In genomic region chr4:44678026-44678425, GRCm38 (mm10) we compare ENCODE assay signal across 21 mouse cellular contexts. TPM values are rescaled to one million over a fixed set of nuclear protein-coding genes. Genes with fewer than 3 reads are reported as not detected.
DNase-seq lines count a peak whose midpoint lies in the region; ATAC-seq and TF ChIP-seq lines count a peak whose summit lies in the region.
"Had no signal": no experiment of that assay in that cellular context is flagged by ENCODE, and none has a peak within 500 bp of the region (broad histone marks: within the 10 kb centered on the region; RNA-seq: fewer than 3 reads in every experiment).

No protein-coding gene starts in this region.

- no peak for TF ChIP-seq CTCF in cerebellum, adult 2 months (IDR thresholded peaks at IDR 0.05; ENCODE audit: borderline replicate concordance, insufficient read depth, low read depth, low read length)
- TF ChIP-seq CTCF in hindbrain, postnatal 0 days (IDR thresholded peaks at IDR 0.05; ENCODE audit: low read depth): no peak

- no peaks in the 10 kb centered on the region for H3K9me3 ChIP-seq in hindbrain, postnatal 0 days (ENCODE audit: low read length)
- H3K9me3 ChIP-seq in hindbrain, embryonic 12.5 days (replicated peaks): no peaks in the 10 kb centered on the region
- H3K9me3 ChIP-seq: forebrain, embryonic 12.5 days; G1E; heart, embryonic 12.5 days; hindbrain, embryonic 10.5 days had no signal

- peaks cover 4% of the 10 kb centered on the region; the same call in 1 of the 2 replicates for H3K4me1 ChIP-seq in cerebellum, adult 2 months (ENCODE audit: control insufficient read depth, insufficient read depth, low read length)
- no peaks in the 10 kb centered on the region for H3K4me1 ChIP-seq in hindbrain, postnatal 0 days (ENCODE audit: insufficient read depth, low read length)
- no peaks in the 10 kb centered on the region for H3K4me1 ChIP-seq in hindbrain, embryonic 12.5 days
- H3K4me1 ChIP-seq: heart, embryonic 12.5 days had no signal

- no peak overlapping the region for H3K4me3 ChIP-seq in cerebellum, adult 2 months (replicated peaks; ENCODE audit: insufficient read depth, low read depth, low read length)
- H3K4me3 ChIP-seq in hindbrain, postnatal 0 days (ENCODE audit: low read length): no peak overlapping the region
- no peak overlapping the region for H3K4me3 ChIP-seq in hindbrain, embryonic 12.5 days
- H3K4me3 ChIP-seq: embryonic facial prominence, embryonic 13.5 days; forebrain, embryonic 12.5 days; gastrocnemius, adult 2 months; heart, embryonic 12.5 days; hindbrain, embryonic 10.5 days had no signal

- peak; percentile 16 to 22 for DNase-seq in cerebellum, adult 2 months
- DNase-seq in cerebellum, adult 11-12 months: no peak
- DNase-seq in cerebellum, postnatal 25 days: peak; percentile 20 to 24
- DNase-seq in cerebellum, adult 9-10 months: no peak
- DNase-seq in hindbrain, postnatal 0 days (ENCODE audit: low spot score): peak; percentile 63
- peak; percentile 34 for DNase-seq in brain, adult 2 months (ENCODE audit: low read depth, low spot score)
- DNase-seq: adrenal gland, adult 8-10 months; adrenal gland, postnatal 36 days; gastrocnemius, adult 2 months; gastrocnemius, postnatal 25 days; kidney, adult 8-10 months had no signal

- no peak overlapping the region for H3K27ac ChIP-seq in cerebellum, adult 2 months (ENCODE audit: insufficient read depth, low read length)
- no peak overlapping the region for H3K27ac ChIP-seq in hindbrain, postnatal 0 days
- H3K27ac ChIP-seq in hindbrain, embryonic 12.5 days: no peak overlapping the region
- H3K27ac ChIP-seq: embryonic facial prominence, embryonic 13.5 days; forebrain, embryonic 12.5 days; gastrocnemius, adult 2 months; hindbrain, embryonic 10.5 days had no signal

- peak; percentile 66; the same call in 1 of the 2 replicates for ATAC-seq in hindbrain, postnatal 0 days
- ATAC-seq in hindbrain, embryonic 12.5 days (ENCODE audit: low FRiP score): no peak
- ATAC-seq: CD4-positive, CD25-positive, alpha-beta regulatory T cell, adult 4 months; inflammation-experienced regulatory T-cells, adult 6 months; intestine, postnatal 0 days had no signal

- no peaks in the 10 kb centered on the region for H3K36me3 ChIP-seq in hindbrain, postnatal 0 days (ENCODE audit: insufficient read depth, low read length)
- H3K36me3 ChIP-seq in hindbrain, embryonic 12.5 days: no peaks in the 10 kb centered on the region
- H3K36me3 ChIP-seq: embryonic facial prominence, embryonic 13.5 days; forebrain, embryonic 12.5 days; G1E; heart, embryonic 12.5 days had no signal

- no peaks in the 10 kb centered on the region; the same call in 1 of the 2 replicates for H3K27me3 ChIP-seq in cerebellum, adult 2 months (ENCODE audit: control insufficient read depth, insufficient read depth, low read length)
- H3K27me3 ChIP-seq in hindbrain, postnatal 0 days (ENCODE audit: insufficient read depth, low read length): peaks cover 4% of the 10 kb centered on the region; the same call in 1 of the 2 replicates
- peaks cover 8% of the 10 kb centered on the region for H3K27me3 ChIP-seq in hindbrain, embryonic 12.5 days

- TF ChIP-seq POLR2A in cerebellum, adult 2 months (IDR thresholded peaks at IDR 0.05; ENCODE audit: borderline replicate concordance, insufficient read depth, low read length): no peak

- H3K4me2 ChIP-seq in hindbrain, postnatal 0 days (ENCODE audit: low read depth, low read length): no peak overlapping the region
- no peak overlapping the region for H3K4me2 ChIP-seq in hindbrain, embryonic 12.5 days (replicated peaks)
- H3K4me2 ChIP-seq: embryonic facial prominence, embryonic 13.5 days; forebrain, embryonic 12.5 days; heart, embryonic 12.5 days had no signal

- H3K9ac ChIP-seq in hindbrain, postnatal 0 days (replicated peaks; ENCODE audit: low read length): no peak overlapping the region
- no peak overlapping the region for H3K9ac ChIP-seq in hindbrain, embryonic 12.5 days
- H3K9ac ChIP-seq: embryonic facial prominence, embryonic 13.5 days; forebrain, embryonic 12.5 days; heart, embryonic 12.5 days had no signal

- 20% methylated on average over 3 of the region's 3 CpGs for WGBS in cerebellum, adult 2 months
- 30% methylated on average over 3 of the region's 3 CpGs for WGBS in hindbrain, postnatal 0 days
- WGBS in hindbrain, embryonic 12.5 days: 83% methylated on average over 3 of the region's 3 CpGs

RNA-seq across cellular contexts. Expression of gene Pax5, which starts 32.3 kb away (rescaled TPM):
- 0.13 and 0.46 TPM in 2 replicates for polyA plus RNA-seq in cerebellum, adult 2 months (2012; rRNA removed)
- total RNA-seq in hindbrain, postnatal 0 days (2014; rRNA removed): 10.0 and 14.4 TPM in 2 replicates
- polyA plus RNA-seq in hindbrain, postnatal 0 days (2015; fragmentation: Nextera tagmentation; extraction: Ambion mirVana): 0.61 and 0.81 TPM in 2 replicates
- 8.5 and 8.6 TPM in 2 replicates for polyA plus RNA-seq in hindbrain, embryonic 12.5 days (2016; fragmentation: Nextera tagmentation; extraction: Ambion mirVana)
- total RNA-seq: granulocyte monocyte progenitor cell, adult 5-6 weeks had no signal
- polyA plus RNA-seq: embryonic facial prominence, embryonic 13.5 days; G1E; heart, embryonic 12.5 days had no signal

Comparison
In these comparisons a context has a peak if more than half of its experiments do, and no peak if none do; other contexts are left out.
1. DNase-seq: peak in cerebellum, adult 2 months (2 of 2), cerebellum, postnatal 25 days (2 of 2), hindbrain, postnatal 0 days (single experiment) and brain, adult 2 months (single experiment); none in cerebellum, adult 11-12 months (single experiment) and cerebellum, adult 9-10 months (single experiment).